Comparison of ENCODE assay signal across 9 mouse cellular contexts in the genomic region with DNA sequence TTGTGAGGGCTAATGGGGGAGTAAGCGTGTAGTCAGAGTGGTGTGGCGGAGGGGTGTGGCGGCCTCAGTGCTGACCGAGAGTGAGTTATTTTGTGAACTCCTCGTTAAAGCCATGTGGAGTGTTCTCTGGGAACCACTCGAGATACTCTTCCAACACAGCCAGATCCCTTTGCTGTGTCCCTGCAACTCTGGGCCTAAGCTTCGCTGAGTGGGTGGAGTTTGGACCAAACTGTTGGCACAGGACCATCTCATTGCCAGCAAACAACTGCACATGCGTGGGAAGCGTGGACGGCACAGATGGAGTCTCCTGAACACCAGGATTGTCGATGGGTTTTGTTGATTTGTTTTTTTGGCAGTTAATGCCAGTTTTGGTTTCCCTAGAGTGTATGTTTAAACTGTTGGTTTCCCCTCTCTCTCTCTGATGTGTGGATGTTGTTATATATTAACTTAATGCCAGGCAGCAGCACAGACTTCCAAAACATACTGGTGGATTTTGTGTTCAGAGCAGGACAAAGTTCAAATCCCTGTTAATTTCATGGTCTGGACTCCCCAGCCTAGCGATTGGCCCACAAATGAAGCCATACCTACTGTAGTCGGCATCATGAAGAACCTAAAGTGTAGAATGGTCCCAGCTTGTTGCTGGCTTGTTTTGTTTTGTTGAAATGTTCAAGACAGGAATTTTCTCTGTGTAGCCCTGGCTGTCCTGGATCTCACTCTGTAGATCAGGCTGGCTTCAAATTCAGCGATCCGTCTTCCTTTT. TPM values are rescaled to one million over a fixed set of nuclear protein-coding genes. Genes with fewer than 3 reads are reported as not detected.
DNase-seq lines count a peak whose midpoint lies in the region; ATAC-seq and TF ChIP-seq lines count a peak whose summit lies in the region.
"Had no signal": no experiment of that assay in that cellular context is flagged by ENCODE, and none has a peak within 500 bp of the region (broad histone marks: within the 10 kb centered on the region; RNA-seq: fewer than 3 reads in every experiment).

No protein-coding gene starts in this region.

- peaks cover 37% of the 10 kb centered on the region for H3K4me1 ChIP-seq in forebrain, embryonic 12.5 days
- 0 out of 2 replicates have a peak, but pooled peaks cover 3% of the 10 kb centered on the region for H3K4me1 ChIP-seq in forebrain, embryonic 11.5 days (replicated peaks; ENCODE audit: control insufficient read depth, insufficient read depth, low read length)
- H3K4me1 ChIP-seq in heart, postnatal 0 days (ENCODE audit: control insufficient read depth, insufficient read depth), result no peaks in the 10 kb centered on the region
- H3K4me1 ChIP-seq in small intestine, adult 2 months (ENCODE audit: control insufficient read depth, insufficient read depth, insufficient read length, low read length), result peaks cover 7% of the 10 kb centered on the region; the same call in 1 of the 2 replicates

- H3K27ac ChIP-seq in forebrain, embryonic 12.5 days, result 0 out of 2 replicates have a peak overlapping the region, but pooled peaks have one; percentile 3
- no peak overlapping the region for H3K27ac ChIP-seq in forebrain, embryonic 11.5 days (ENCODE audit: low read depth, low read length)
- H3K27ac ChIP-seq in heart, postnatal 0 days (ENCODE audit: low read depth), result no peak overlapping the region
- peak overlapping the region; percentile 58 for H3K27ac ChIP-seq in small intestine, adult 2 months (ENCODE audit: insufficient read depth, low read depth, low read length)
- H3K27ac ChIP-seq: limb, embryonic 13.5 days had no signal

- ATAC-seq in forebrain, embryonic 12.5 days (ENCODE audit: low FRiP score), result no peak
- no peak for ATAC-seq in forebrain, embryonic 11.5 days (replicated peaks; ENCODE audit: low FRiP score)
- ATAC-seq in heart, postnatal 0 days (ENCODE audit: insufficient read depth, low read depth), result peak; percentile 77

- H3K4me2 ChIP-seq in forebrain, embryonic 12.5 days, result no peak overlapping the region
- no peak overlapping the region for H3K4me2 ChIP-seq in forebrain, embryonic 11.5 days (ENCODE audit: low read depth, low read length, severe bottlenecking)
- no peak overlapping the region for H3K4me2 ChIP-seq in heart, postnatal 0 days (ENCODE audit: low read depth, low read length)
- H3K4me2 ChIP-seq: limb, embryonic 13.5 days had no signal

- H3K27me3 ChIP-seq in forebrain, embryonic 12.5 days, result no peaks in the 10 kb centered on the region
- no peaks in the 10 kb centered on the region for H3K27me3 ChIP-seq in forebrain, embryonic 11.5 days (ENCODE audit: control insufficient read depth, insufficient read depth, low read length)
- H3K27me3 ChIP-seq in heart, postnatal 0 days (ENCODE audit: control insufficient read depth, insufficient read depth, low read length), result no peaks in the 10 kb centered on the region
- no peaks in the 10 kb centered on the region for H3K27me3 ChIP-seq in small intestine, adult 2 months (ENCODE audit: control insufficient read depth, insufficient read depth, low read length)
- H3K27me3 ChIP-seq: limb, embryonic 13.5 days had no signal

- DNase-seq in forebrain, embryonic 11.5 days (ENCODE audit: low spot score), result no peak
- peak; percentile 38 to 41 for DNase-seq in cerebellum, postnatal 36 days
- DNase-seq in heart, postnatal 0 days (ENCODE audit: low spot score), result peak; percentile 64
- DNase-seq in layer of hippocampus, adult 18-20 months (ENCODE audit: low spot score in 2 of 2), result peak; percentile 85 to 95
- DNase-seq in lung, adult 18-20 months, result peak; percentile 76 to 83
- no peak for DNase-seq in T-cell, adult 2 months (ENCODE audit: low spot score)

- no peak for TF ChIP-seq EP300 in heart, postnatal 0 days (IDR thresholded peaks at IDR 0.05; ENCODE audit: low read depth)

- H3K36me3 ChIP-seq in forebrain, embryonic 12.5 days (replicated peaks), result peaks cover 23% of the 10 kb centered on the region
- H3K36me3 ChIP-seq in forebrain, embryonic 11.5 days (ENCODE audit: control insufficient read depth, insufficient read depth, low read length), result no peaks in the 10 kb centered on the region; the same call in 1 of the 2 replicates
- no peaks in the 10 kb centered on the region for H3K36me3 ChIP-seq in heart, postnatal 0 days (replicated peaks; ENCODE audit: control insufficient read depth, insufficient read depth, low read length)
- no peaks in the 10 kb centered on the region for H3K36me3 ChIP-seq in small intestine, adult 2 months (ENCODE audit: control insufficient read depth, insufficient read depth, low read length)
- H3K36me3 ChIP-seq: limb, embryonic 13.5 days had no signal

- H3K9ac ChIP-seq in forebrain, embryonic 12.5 days, result no peak overlapping the region
- H3K9ac ChIP-seq in forebrain, embryonic 11.5 days (ENCODE audit: low read length), result no peak overlapping the region
- H3K9ac ChIP-seq in heart, postnatal 0 days (replicated peaks; ENCODE audit: low read depth, low read length), result no peak overlapping the region
- H3K9ac ChIP-seq: limb, embryonic 13.5 days had no signal

- no peak for TF ChIP-seq POLR2A in small intestine, adult 2 months (IDR thresholded peaks at IDR 0.05; ENCODE audit: low read depth, low read length)

- WGBS in forebrain, embryonic 12.5 days, result 72% methylated on average over 15 of the region's 15 CpGs
- WGBS in forebrain, embryonic 11.5 days, result 87% methylated on average over 15 of the region's 15 CpGs
- WGBS in heart, postnatal 0 days, result 54% methylated on average over 15 of the region's 15 CpGs
- WGBS in small intestine, adult 2 months, result 19% methylated on average over 15 of the region's 15 CpGs

- H3K4me3 ChIP-seq in forebrain, embryonic 12.5 days (replicated peaks), result no peak overlapping the region
- H3K4me3 ChIP-seq in forebrain, embryonic 11.5 days (ENCODE audit: low read depth, low read length), result no peak overlapping the region
- H3K4me3 ChIP-seq in heart, postnatal 0 days (ENCODE audit: low read depth, low read length), result no peak overlapping the region
- peak overlapping the region; percentile 19; the same call in 1 of the 2 replicates for H3K4me3 ChIP-seq in small intestine, adult 2 months (ENCODE audit: low read depth, low read length)
- H3K4me3 ChIP-seq: limb, embryonic 13.5 days had no signal

- no peak for TF ChIP-seq CTCF in heart, postnatal 0 days (IDR thresholded peaks at IDR 0.05; ENCODE audit: low read depth)
- TF ChIP-seq CTCF in small intestine, adult 2 months (IDR thresholded peaks at IDR 0.05; ENCODE audit: extremely low read depth, insufficient read length, insufficient replicate concordance, low read depth, low read length), result no peak

- H3K9me3 ChIP-seq in forebrain, embryonic 12.5 days, result no peaks in the 10 kb centered on the region
- H3K9me3 ChIP-seq in forebrain, embryonic 11.5 days (ENCODE audit: control insufficient read depth, low read length), result no peaks in the 10 kb centered on the region
- no peaks in the 10 kb centered on the region for H3K9me3 ChIP-seq in heart, postnatal 0 days (replicated peaks; ENCODE audit: control insufficient read depth, low read length)
- H3K9me3 ChIP-seq: limb, embryonic 13.5 days had no signal

RNA-seq across cellular contexts. Expression of a gene that starts 22.3 kb away (rescaled TPM):
- polyA plus RNA-seq in forebrain, embryonic 12.5 days (2016; fragmentation: Nextera tagmentation; extraction: Ambion mirVana), result 121 and 128 TPM in 2 replicates
- polyA plus RNA-seq in forebrain, embryonic 11.5 days (2014; fragmentation: Nextera tagmentation; extraction: Ambion mirVana), result 136 and 137 TPM in 2 replicates
- total RNA-seq in heart, postnatal 0 days (2014; rRNA removed; ENCODE audit: low replicate concordance), result 28.2 and 50.9 TPM in 2 replicates
- 9.5 and 13.9 TPM in 2 replicates for polyA plus RNA-seq in heart, postnatal 0 days (2015; fragmentation: Nextera tagmentation; extraction: Ambion mirVana)
- 10 to 100 TPM; 23.6 to 28.3 TPM for total RNA-seq in layer of hippocampus, adult 18-20 months (2021)
- 10.1 and 21.6 TPM in 2 replicates for polyA plus RNA-seq in small intestine, adult 2 months (2012; rRNA removed)

Comparison
In these comparisons a context has a peak if more than half of its experiments do, and no peak if none do; other contexts are left out.
1. H3K27ac ChIP-seq: peak in forebrain, embryonic 12.5 days (single experiment) and small intestine, adult 2 months (single experiment); none in forebrain, embryonic 11.5 days (single experiment) and heart, postnatal 0 days (single experiment).
2. DNase-seq: peak in cerebellum, postnatal 36 days (2 of 2), heart, postnatal 0 days (single experiment), layer of hippocampus, adult 18-20 months (2 of 2) and lung, adult 18-20 months (2 of 2); none in forebrain, embryonic 11.5 days (single experiment) and T-cell, adult 2 months (single experiment).